Mouse (Mus musculus) forebrain, embryonic 14.5 days (tissue): ENCODE results near the gene Cep97. TPM values are rescaled to one million over a fixed set of nuclear protein-coding genes. Genes with fewer than 3 reads are reported as not detected.
"Not testable (repeated sequence)": the region's sequence is repeated elsewhere in the genome, so short reads cannot be mapped to it uniquely, and the experiment has no call there.

Source experiments
- ATAC-seq: fragments of 200-750 bp; cut with Nextera tagmentation; 2 replicates; pipeline ENCODE4 v1.8.0; 2017; ENCODE audit warnings: mild to moderate bottlenecking, moderate library complexity
- DNase-seq: peaks from one replicate; pipeline ENCODE4 v3.0.0-alpha.2; 2015; ENCODE audit warnings: low spot score
- H3K27ac ChIP-seq: fragments of 300-500 bp; sonication (generic); 2 replicates; pipeline ENCODE4 v1.5.1; 2014; ENCODE audit warnings: low read depth, mild to moderate bottlenecking, control low read depth, low read length, moderate library complexity
- H3K27me3 ChIP-seq: fragments of 300-500 bp; sonication (generic); replicated peaks from 2 replicates; pipeline ENCODE4 v1.6.1; 2014; ENCODE audit warnings: low read length, control low read depth, mixed read lengths; ENCODE audit not compliant: control insufficient read depth, insufficient read depth
- H3K36me3 ChIP-seq: fragments of 300-500 bp; sonication (generic); 2 replicates; pipeline ENCODE4 v1.6.1; 2014; ENCODE audit warnings: low read length, control low read depth; ENCODE audit not compliant: control insufficient read depth, insufficient read depth
- H3K4me1 ChIP-seq: fragments of 300-500 bp; sonication (generic); 2 replicates; pipeline ENCODE4 v1.6.1; 2014; ENCODE audit warnings: antibody characterized with exemption, low read length, control low read depth; ENCODE audit not compliant: control insufficient read depth, insufficient read depth
- H3K4me2 ChIP-seq: fragments of 300-500 bp; sonication (generic); 2 replicates; pipeline ENCODE4 v1.6.1; 2014; ENCODE audit warnings: mild to moderate bottlenecking, control low read depth, low read length
- H3K4me3 ChIP-seq: fragments of 300-500 bp; sonication (generic); 2 replicates; pipeline ENCODE4 v1.5.1; 2014; ENCODE audit warnings: low read depth, low read length, control low read depth
- H3K9ac ChIP-seq: fragments of 300-500 bp; sonication (generic); 2 replicates; pipeline ENCODE4 v1.6.1; 2014; ENCODE audit warnings: mild to moderate bottlenecking, low read length, control low read depth, moderate library complexity
- H3K9me3 ChIP-seq: fragments of 300-500 bp; sonication (generic); replicated peaks from 2 replicates; pipeline ENCODE4 v1.6.1; 2016; ENCODE audit warnings: low read length, control low read depth, mixed read lengths; ENCODE audit not compliant: control insufficient read depth
- WGBS: fragments of 180-500 bp; shearing (Covaris S2); extraction: QIAGEN DNeasy Blood & Tissue Kit; methylation state at CpG from one replicate; pipeline ENCODE4 v1.1.7; 2014; 5-methylcytosine and 5-hydroxymethylcytosine counted together
- polyA plus RNA-seq: library from polyadenylated mRNA; unstranded; fragments of >200 nt; fragmentation: Nextera tagmentation; extraction: Ambion mirVana; gene quantifications from 2 replicates; pipeline ENCODE4 v1.2.1, GENCODE M21; 2014

The Cep97 gene
- polyA plus RNA-seq, 1 experiment from 2014 or later, result 15.8 TPM

- no peak overlapping the region for H3K9ac ChIP-seq
- H3K4me2 ChIP-seq, result no peak overlapping the region
- DNase-seq (no peak), ATAC-seq (no peak)
- no peaks in the 10 kb centered on the region for H3K4me1 ChIP-seq
- no peak overlapping the region for H3K4me3 ChIP-seq
- H3K9me3 ChIP-seq, result no peaks in the 10 kb centered on the region
- H3K27ac ChIP-seq, result no peak overlapping the region
- no peaks in the 10 kb centered on the region for H3K36me3 ChIP-seq
- no peaks in the 10 kb centered on the region for H3K27me3 ChIP-seq
- WGBS, result 78% methylated on average over 3 of the region's 3 CpGs
Observed at GRCm38 (mm10) chr16:55950462-55950861, 15.8 kb upstream of the Cep97 start.

- Histone ChIP-seq H3K4me1 (no peaks in the 10 kb centered on the region), H3K27me3 (no peaks in the 10 kb centered on the region), H3K9me3 (no peaks in the 10 kb centered on the region), H3K9ac (no peak overlapping the region), H3K4me2 (no peak overlapping the region), H3K27ac (no peak overlapping the region), H3K4me3 (no peak overlapping the region), H3K36me3 (no peaks in the 10 kb centered on the region)
- WGBS, result 73% methylated on average over 7 of the region's 7 CpGs
- no peak for DNase-seq
- ATAC-seq, result no peak
Observed at GRCm38 (mm10) chr16:55948963-55949362, 14.3 kb upstream of the Cep97 start.

- not testable (repeated sequence) for DNase-seq, ATAC-seq
- 90% methylated on average over 2 of the region's 2 CpGs for WGBS
Observed at GRCm38 (mm10) chr16:55947876-55948410, 13.3 kb upstream of the Cep97 start.

GRCm38 (mm10) chr16:55947266-55947665 is 12.6 kb upstream of the Cep97 start:
- no peak overlapping the region for H3K9ac ChIP-seq
- no peak overlapping the region for H3K27ac ChIP-seq
- WGBS, result 83% methylated on average over 3 of the region's 3 CpGs
- H3K9me3 ChIP-seq, result no peaks in the 10 kb centered on the region
- ATAC-seq (no peak), DNase-seq (no peak)
- no peak overlapping the region for H3K4me2 ChIP-seq
- no peaks in the 10 kb centered on the region for H3K27me3 ChIP-seq
- H3K4me1 ChIP-seq, result no peaks in the 10 kb centered on the region
- H3K36me3 ChIP-seq, result no peaks in the 10 kb centered on the region
- no peak overlapping the region for H3K4me3 ChIP-seq

More at GRCm38 (mm10) chr16:55947876-55948410, 13.3 kb upstream of the Cep97 start:
- H3K4me3 ChIP-seq, H3K27ac ChIP-seq, H3K36me3 ChIP-seq, H3K4me2 ChIP-seq, H3K9ac ChIP-seq, H3K9me3 ChIP-seq, H3K4me1 ChIP-seq, H3K27me3 ChIP-seq: not testable (repeated sequence)

- Histone ChIP-seq H3K9ac (no peak overlapping the region), H3K27me3 (no peaks in the 10 kb centered on the region), H3K36me3 (no peaks in the 10 kb centered on the region), H3K4me1 (no peaks in the 10 kb centered on the region), H3K4me3 (no peak overlapping the region), H3K27ac (no peak overlapping the region), H3K9me3 (no peaks in the 10 kb centered on the region), H3K4me2 (no peak overlapping the region)
- DNase-seq, result no peak
- no peak for ATAC-seq
- 91% methylated on average over 4 of the region's 4 CpGs for WGBS
Observed at GRCm38 (mm10) chr16:55940781-55941180, 6.1 kb upstream of the Cep97 start.

GRCm38 (mm10) chr16:55939703-55940102 is 5.0 kb upstream of the Cep97 start:
- no peak for DNase-seq
- H3K9me3 ChIP-seq, result no peaks in the 10 kb centered on the region
- H3K9ac ChIP-seq, result no peak overlapping the region
- WGBS, result 85% methylated on average over 6 of the region's 6 CpGs
- no peak overlapping the region for H3K4me2 ChIP-seq
- no peak overlapping the region for H3K4me3 ChIP-seq
- no peaks in the 10 kb centered on the region for H3K27me3 ChIP-seq
- no peaks in the 10 kb centered on the region for H3K36me3 ChIP-seq
- H3K27ac ChIP-seq, result no peak overlapping the region
- H3K4me1 ChIP-seq, result no peaks in the 10 kb centered on the region
- ATAC-seq, result no peak

- Histone ChIP-seq H3K27ac (no peak overlapping the region), H3K9ac (no peak overlapping the region), H3K9me3 (no peaks in the 10 kb centered on the region), H3K36me3 (no peaks in the 10 kb centered on the region), H3K4me2 (no peak overlapping the region), H3K4me1 (no peaks in the 10 kb centered on the region), H3K4me3 (no peak overlapping the region), H3K27me3 (no peaks in the 10 kb centered on the region)
- 84% methylated on average over 4 of the region's 4 CpGs for WGBS
- ATAC-seq, result no peak
- DNase-seq, result no peak
Observed at GRCm38 (mm10) chr16:55938761-55939160, 4.1 kb upstream of the Cep97 start.

- WGBS, result under 1% methylated on average over 32 of the region's 32 CpGs
- H3K9me3 ChIP-seq, result no peaks in the 10 kb centered on the region
- no peaks in the 10 kb centered on the region for H3K4me1 ChIP-seq
- DNase-seq (peak; percentile 62), ATAC-seq (peak; percentile 53)
- peak overlapping the region; percentile 67 for H3K4me2 ChIP-seq
- peak overlapping the region; percentile 63; the same call in 1 of the 2 replicates for H3K27ac ChIP-seq
- no peaks in the 10 kb centered on the region for H3K27me3 ChIP-seq
- peak overlapping the region; percentile 78 for H3K4me3 ChIP-seq
- peak overlapping the region; percentile 62 for H3K9ac ChIP-seq
- 0 out of 2 replicates have a peak, but pooled peaks cover 6% of the 10 kb centered on the region for H3K36me3 ChIP-seq
Observed at GRCm38 (mm10) chr16:55933681-55934343, 843 bp downstream of the Cep97 start.

GRCm38 (mm10) chr16:55924010-55924409 is 10.6 kb downstream of the Cep97 start:
- H3K4me2 ChIP-seq, result no peak overlapping the region
- no peak overlapping the region for H3K27ac ChIP-seq
- no peak overlapping the region for H3K9ac ChIP-seq
- peaks cover 63% of the 10 kb centered on the region for H3K36me3 ChIP-seq
- DNase-seq, result no peak
- H3K4me1 ChIP-seq, result no peaks in the 10 kb centered on the region
- no peak for ATAC-seq
- no peaks in the 10 kb centered on the region for H3K27me3 ChIP-seq
- no peaks in the 10 kb centered on the region for H3K9me3 ChIP-seq
- H3K4me3 ChIP-seq, result no peak overlapping the region
- WGBS, result 97% methylated on average over 4 of the region's 4 CpGs
